Mouse (Mus musculus) liver, adult 2 months (tissue): ENCODE results near the gene Micu2.

Experiments
- CTCF ChIP-seq: fragments of 200-500 bp; IDR thresholded peaks from 2 replicates; pipeline ENCODE4 v1.5.1; 2011; ENCODE audit warnings: low read depth, low read length, control low read depth
- POLR2A ChIP-seq: fragments of 200-500 bp; IDR thresholded peaks from 2 replicates; pipeline ENCODE4 v1.6.1; 2011; ENCODE audit warnings: low read length, control low read depth; ENCODE audit not compliant: insufficient read depth; ENCODE audit errors: extremely low read depth

GRCm38 (mm10) chr14:58002161-58002560 is 3.1 kb upstream of the Micu2 start:
- TF ChIP-seq POLR2A, result no peak
- TF ChIP-seq CTCF, result no peak
